Mouse (Mus musculus) stomach, postnatal 0 days (tissue): ENCODE data around the gene Ppp1r36. TPM values are rescaled to one million over a fixed set of nuclear protein-coding genes. Genes with fewer than 3 reads are reported as not detected.

Experiments used
- ATAC-seq: fragments of 200-750 bp; cut with Nextera tagmentation; 2 replicates; pipeline ENCODE4 v1.8.0; 2017; ENCODE audit not compliant: low FRiP score, low TSS enrichment
- DNase-seq: peaks from one replicate; pipeline ENCODE4 v3.0.0-alpha.2; 2016; ENCODE audit warnings: low spot score
- H3K27ac ChIP-seq: fragments of 300-500 bp; sonication (generic); replicated peaks from 2 replicates; pipeline ENCODE4 v1.5.1; 2014; ENCODE audit warnings: mild to moderate bottlenecking, control low read depth
- H3K27me3 ChIP-seq: fragments of 300-500 bp; sonication (generic); 2 replicates; pipeline ENCODE4 v1.6.1; 2014; ENCODE audit warnings: low read length; ENCODE audit not compliant: control insufficient read depth, insufficient read depth
- H3K36me3 ChIP-seq: fragments of 300-500 bp; sonication (generic); 2 replicates; pipeline ENCODE4 v1.6.1; 2014; ENCODE audit warnings: low read length, mixed read lengths; ENCODE audit not compliant: control insufficient read depth, insufficient read depth
- H3K4me1 ChIP-seq: fragments of 300-500 bp; sonication (generic); replicated peaks from 2 replicates; pipeline ENCODE4 v1.6.1; 2014; ENCODE audit warnings: antibody characterized with exemption; ENCODE audit not compliant: control insufficient read depth, insufficient read depth
- H3K4me2 ChIP-seq: fragments of 300-500 bp; sonication (generic); replicated peaks from 2 replicates; pipeline ENCODE4 v1.6.1; 2014; ENCODE audit warnings: low read depth, mild to moderate bottlenecking, control low read depth, moderate library complexity
- H3K4me3 ChIP-seq: fragments of 300-500 bp; sonication (generic); 2 replicates; pipeline ENCODE4 v1.5.1; 2014; ENCODE audit warnings: low read depth, low read length, control low read depth
- H3K9ac ChIP-seq: fragments of 300-500 bp; sonication (generic); 2 replicates; pipeline ENCODE4 v1.6.1; 2014; ENCODE audit warnings: mild to moderate bottlenecking, low read length, control low read depth, mixed read lengths
- H3K9me3 ChIP-seq: fragments of 300-500 bp; sonication (generic); 2 replicates; pipeline ENCODE4 v1.6.1; 2016; ENCODE audit warnings: low read length; ENCODE audit not compliant: control insufficient read depth
- CTCF ChIP-seq: IDR thresholded peaks from 2 replicates; pipeline ENCODE4 v1.5.1; 2016; ENCODE audit warnings: antibody characterized with exemption, low read depth, mild to moderate bottlenecking, moderate library complexity
- EP300 ChIP-seq: optimal IDR thresholded peaks from 2 replicates; pipeline ENCODE3; 2016; ENCODE audit warnings: antibody characterized with exemption
- WGBS: fragments of 180-500 bp; shearing (Covaris S2); extraction: QIAGEN DNeasy Blood & Tissue Kit; methylation state at CpG from one replicate; pipeline ENCODE4 v1.1.7; 2014; 5-methylcytosine and 5-hydroxymethylcytosine counted together
- polyA plus RNA-seq: library from polyadenylated mRNA; unstranded; fragments of >200 nt; fragmentation: Nextera tagmentation; extraction: Ambion mirVana; gene quantifications from 2 replicates; pipeline ENCODE4 v1.2.1, GENCODE M21; 2015

Gene Ppp1r36
- polyA plus RNA-seq, 1 experiment from 2014 or later: 4.9 TPM

DNA sequence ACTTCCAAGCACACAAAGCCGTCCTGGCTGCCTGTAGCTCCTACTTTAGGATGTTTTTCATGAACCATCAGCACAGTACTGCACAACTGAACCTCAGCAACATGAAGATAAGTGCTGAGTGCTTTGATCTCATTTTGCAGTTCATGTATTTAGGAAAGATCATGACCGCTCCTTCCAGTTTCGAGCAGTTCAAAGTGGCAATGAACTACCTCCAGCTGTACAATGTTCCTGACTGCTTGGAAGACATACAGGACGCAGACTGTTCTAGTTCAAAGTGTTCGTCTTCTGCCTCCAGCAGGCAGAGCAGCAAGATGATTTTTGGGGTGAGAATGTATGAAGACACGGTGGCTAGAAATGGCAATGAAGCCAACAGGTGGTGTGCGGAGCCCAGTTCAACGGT lies 32.0 kb upstream of the Ppp1r36 start:
- H3K9ac ChIP-seq: no peak overlapping the region
- DNase-seq (no peak), ATAC-seq (no peak)
- H3K27me3 ChIP-seq: no peaks in the 10 kb centered on the region
- no peak overlapping the region for H3K4me2 ChIP-seq
- TF ChIP-seq CTCF (no peak), EP300 (no peak)
- H3K9me3 ChIP-seq: no peaks in the 10 kb centered on the region
- no peak overlapping the region for H3K27ac ChIP-seq
- H3K4me1 ChIP-seq: no peaks in the 10 kb centered on the region
- H3K4me3 ChIP-seq: no peak overlapping the region
- H3K36me3 ChIP-seq: peaks cover 9% of the 10 kb centered on the region
- 92% methylated on average over 8 of the region's 8 CpGs for WGBS

DNA sequence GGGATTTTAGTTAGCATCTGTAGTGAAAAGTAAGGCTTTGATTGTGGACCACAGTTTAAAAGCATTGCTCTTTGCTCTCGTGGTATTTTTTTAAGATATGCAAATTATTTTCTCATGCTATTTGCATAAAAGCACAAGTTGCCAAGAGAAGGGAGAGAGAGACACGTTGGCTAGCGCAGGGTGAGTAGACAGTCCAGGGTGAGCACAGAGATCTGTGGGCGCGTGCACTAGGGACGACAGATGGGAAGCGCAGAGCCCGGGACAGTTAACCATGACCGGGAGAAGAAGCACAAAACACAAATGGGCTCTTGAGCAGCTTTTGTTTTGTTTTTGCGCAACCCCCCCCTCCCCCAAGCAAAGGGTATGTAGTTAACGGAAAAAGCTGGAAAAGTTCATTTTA lies 28.5 kb upstream of the Ppp1r36 start:
- no peak for DNase-seq
- H3K4me2 ChIP-seq: no peak overlapping the region
- no peak for ATAC-seq
- no peak overlapping the region for H3K4me3 ChIP-seq
- TF ChIP-seq EP300 (no peak), CTCF (no peak)
- H3K4me1 ChIP-seq: no peaks in the 10 kb centered on the region
- peaks cover 9% of the 10 kb centered on the region for H3K36me3 ChIP-seq
- H3K9me3 ChIP-seq: no peaks in the 10 kb centered on the region
- no peak overlapping the region for H3K9ac ChIP-seq
- H3K27me3 ChIP-seq: no peaks in the 10 kb centered on the region
- 82% methylated on average over 11 of the region's 11 CpGs for WGBS
- H3K27ac ChIP-seq: no peak overlapping the region

DNA sequence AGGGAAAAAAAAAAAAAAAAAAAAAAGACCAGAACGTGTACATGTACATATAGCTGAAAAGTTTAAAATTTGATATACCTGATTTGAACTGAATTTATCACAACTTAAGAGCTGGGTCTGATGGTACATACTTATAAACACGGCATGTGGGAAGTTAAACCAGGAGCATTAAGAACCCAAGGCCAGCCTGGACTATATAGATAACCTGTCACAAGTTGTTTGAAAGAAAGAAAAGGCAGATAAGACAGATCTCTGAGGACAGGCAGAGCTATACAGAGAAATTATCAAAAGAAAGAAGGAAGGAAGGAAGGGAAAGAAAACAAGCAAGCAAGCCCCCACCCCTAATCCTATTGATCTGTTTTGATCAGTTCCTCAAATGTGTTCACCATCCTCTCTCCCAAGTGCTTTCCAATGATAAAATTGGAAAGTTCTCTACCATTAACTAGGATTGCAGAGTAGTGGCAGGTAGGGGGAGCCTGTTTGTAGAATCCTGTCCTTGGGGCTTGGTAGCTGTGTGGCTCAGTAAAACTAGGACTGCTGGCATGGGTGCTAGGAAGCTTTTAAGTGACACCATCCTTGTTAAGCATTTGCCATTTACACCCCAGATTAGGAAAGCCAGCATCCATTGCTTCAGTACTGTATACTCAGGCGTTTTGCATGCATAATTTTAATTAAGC lies 25.6 kb upstream of the Ppp1r36 start:
- Histone ChIP-seq H3K27ac (no peak overlapping the region), H3K4me1 (no peaks in the 10 kb centered on the region), H3K9me3 (no peaks in the 10 kb centered on the region), H3K4me2 (no peak overlapping the region), H3K9ac (no peak overlapping the region), H3K4me3 (no peak overlapping the region), H3K36me3 (peaks cover 2% of the 10 kb centered on the region; the same call in 1 of the 2 replicates), H3K27me3 (no peaks in the 10 kb centered on the region)
- TF ChIP-seq EP300: no peak
- TF ChIP-seq CTCF: no peak; the same call in 1 of the 2 replicates
- DNase-seq (no peak), ATAC-seq (no peak)
- 72% methylated on average over 3 of the region's 3 CpGs for WGBS

GRCm38 (mm10) chr12:76392979-76393378 lies 24.4 kb upstream of the Ppp1r36 start:
- no peak overlapping the region for H3K27ac ChIP-seq
- no peak overlapping the region for H3K9ac ChIP-seq
- 66% methylated on average over 5 of the region's 5 CpGs for WGBS
- DNase-seq (no peak), ATAC-seq (no peak)
- no peaks in the 10 kb centered on the region for H3K4me1 ChIP-seq
- TF ChIP-seq EP300: no peak
- TF ChIP-seq CTCF: no peak
- H3K27me3 ChIP-seq: no peaks in the 10 kb centered on the region
- no peaks in the 10 kb centered on the region for H3K36me3 ChIP-seq
- no peaks in the 10 kb centered on the region for H3K9me3 ChIP-seq
- H3K4me3 ChIP-seq: no peak overlapping the region
- no peak overlapping the region for H3K4me2 ChIP-seq

GRCm38 (mm10) chr12:76397281-76397680 lies 20.1 kb upstream of the Ppp1r36 start:
- no peak for ATAC-seq
- no peak overlapping the region for H3K4me3 ChIP-seq
- H3K27me3 ChIP-seq: no peaks in the 10 kb centered on the region
- 83% methylated on average over 5 of the region's 5 CpGs for WGBS
- H3K4me2 ChIP-seq: no peak overlapping the region
- no peak overlapping the region for H3K27ac ChIP-seq
- no peaks in the 10 kb centered on the region for H3K4me1 ChIP-seq
- H3K9ac ChIP-seq: no peak overlapping the region
- no peak for DNase-seq
- no peaks in the 10 kb centered on the region for H3K9me3 ChIP-seq
- TF ChIP-seq CTCF: no peak
- H3K36me3 ChIP-seq: no peaks in the 10 kb centered on the region

- H3K36me3 ChIP-seq: no peaks in the 10 kb centered on the region
- H3K9ac ChIP-seq: no peak overlapping the region
- no peaks in the 10 kb centered on the region for H3K9me3 ChIP-seq
- H3K4me1 ChIP-seq: peaks cover 2% of the 10 kb centered on the region; the same call in 1 of the 2 replicates
- DNase-seq (no peak), ATAC-seq (no peak)
- 55% methylated on average over 3 of the region's 3 CpGs for WGBS
- no peak for TF ChIP-seq EP300
- TF ChIP-seq CTCF: peak; percentile 56
- H3K4me2 ChIP-seq: no peak overlapping the region
- H3K27me3 ChIP-seq: peaks cover 2% of the 10 kb centered on the region; the same call in 1 of the 2 replicates
- no peak overlapping the region for H3K27ac ChIP-seq
- no peak overlapping the region for H3K4me3 ChIP-seq
Observed at GRCm38 (mm10) chr12:76401674-76402073, 15.7 kb upstream of the Ppp1r36 start.
